Mouse (Mus musculus) common myeloid progenitor, adult 5-6 weeks (primary cell): ENCODE results near the gene Nbeal1. TPM values are rescaled to one million over a fixed set of nuclear protein-coding genes. Genes with fewer than 3 reads are reported as not detected.
"Not testable (repeated sequence)": the region's sequence is repeated elsewhere in the genome, so short reads cannot be mapped to it uniquely, and the experiment has no call there.

Experiments
- ATAC-seq: replicated peaks from 2 replicates; pipeline ENCODE4 v1.8.0; 2016; ENCODE audit warnings: low read depth, mild to moderate bottlenecking, moderate TSS enrichment, inconsistent platforms; ENCODE audit not compliant: poor library complexity, severe bottlenecking
- total RNA-seq: library from RNA; stranded (forward); fragments of 200-1000, 187-1606 nt; gene quantifications from 2 replicates; pipeline ENCODE4 v1.2.3, GENCODE M21; 2017

Nbeal1 gene
- total RNA-seq, result 7.3 and 13.0 TPM in 2 replicates

GRCm38 (mm10) chr1:60179932-60180783 lies at the start of gene Nbeal1:
Gene Nbeal1, plus strand, starts transcription at chr1:60180599.
- peak; percentile 95 for ATAC-seq

- no peak for ATAC-seq
These were observed 43.1 kb upstream of the Nbeal1 start for GRCm38 (mm10) chr1:60137346-60137745.

GRCm38 (mm10) chr1:60152700-60153099 lies 27.7 kb upstream of the Nbeal1 start:
- no peak for ATAC-seq

- no peak for ATAC-seq
These were observed 23.7 kb upstream of the Nbeal1 start for GRCm38 (mm10) chr1:60156651-60157050.

GRCm38 (mm10) chr1:60158411-60158810 lies 22.0 kb upstream of the Nbeal1 start:
- peak; percentile 82 for ATAC-seq

GRCm38 (mm10) chr1:60163676-60164075 lies 16.7 kb upstream of the Nbeal1 start:
- ATAC-seq, result no peak

- no peak for ATAC-seq
These were observed 10.8 kb upstream of the Nbeal1 start for GRCm38 (mm10) chr1:60169626-60170025.

GRCm38 (mm10) chr1:60170251-60170650 lies 10.1 kb upstream of the Nbeal1 start:
- no peak for ATAC-seq

- no peak for ATAC-seq
These were observed 7.3 kb upstream of the Nbeal1 start for GRCm38 (mm10) chr1:60173119-60173518.

- not testable (repeated sequence) for ATAC-seq
These were observed 2.6 kb upstream of the Nbeal1 start for GRCm38 (mm10) chr1:60177814-60178213.

- ATAC-seq, result no peak
These were observed 1.0 kb upstream of the Nbeal1 start for GRCm38 (mm10) chr1:60179376-60179775.

GRCm38 (mm10) chr1:60180784-60181221 lies 404 bp downstream of the Nbeal1 start:
- peak; percentile 15 for ATAC-seq

GRCm38 (mm10) chr1:60188454-60188853 lies 8.1 kb downstream of the Nbeal1 start:
- no peak for ATAC-seq

GRCm38 (mm10) chr1:60196813-60197212 lies 16.4 kb downstream of the Nbeal1 start:
- ATAC-seq, result no peak

GRCm38 (mm10) chr1:60199006-60199405 lies 18.6 kb downstream of the Nbeal1 start:
- no peak for ATAC-seq

GRCm38 (mm10) chr1:60236261-60236660 lies 55.9 kb downstream of the Nbeal1 start:
- ATAC-seq, result no peak

- ATAC-seq, result no peak
These were observed 60.0 kb downstream of the Nbeal1 start for GRCm38 (mm10) chr1:60240430-60240829.

- ATAC-seq, result no peak
These were observed 87.7 kb downstream of the Nbeal1 start for GRCm38 (mm10) chr1:60268113-60268512.

- ATAC-seq, result no peak
These were observed 88.9 kb downstream of the Nbeal1 start for GRCm38 (mm10) chr1:60269314-60269713.

- peak; percentile 56; the same call in 1 of the 2 replicates for ATAC-seq
These were observed 92.1 kb downstream of the Nbeal1 start for GRCm38 (mm10) chr1:60272471-60272870.

- ATAC-seq, result no peak
These were observed 113.5 kb downstream of the Nbeal1 start for GRCm38 (mm10) chr1:60293921-60294320.
